Mouse (Mus musculus) left cerebral cortex, postnatal 14 days (tissue): ENCODE data around the gene Gm20518. TPM values are rescaled to one million over a fixed set of nuclear protein-coding genes. Genes with fewer than 3 reads are reported as not detected.

ENCODE experiments used
- DNase-seq, 2 experiments: peaks; one replicate each; pipeline ENCODE4 v3.0.0; 2021 to 2022; ENCODE audit warnings: low spot score in 2 of 2, mixed read lengths in 1 of 2
- intact Hi-C: fragments of 180-260 bp; cut with DNase I; formaldehyde crosslinking; loops from one replicate; pipeline ENCODE4 v1.15.1; 2025
- long read RNA-seq, 2 experiments: library from polyadenylated mRNA; stranded (forward); transcript quantifications; one replicate each; pipeline ENCODE4 v2.0.0; 2021
- total RNA-seq, 2 experiments: library from RNA; stranded (reverse); gene quantifications; 2 replicates each; pipeline ENCODE4 v1.2.3; 2021

The Gm20518 gene
- total RNA-seq: 1 to 10 TPM; 1.5 to 2.0 TPM
- long read RNA-seq, experiment 1, partial matches to known transcripts: 0 of 23 reads
- long read RNA-seq, experiment 1, other reads (novel, unspliced or antisense): 23 of 23 reads
- long read RNA-seq, experiment 2, partial matches to known transcripts: 1 of 11 reads
- long read RNA-seq, experiment 2, other reads (novel, unspliced or antisense): 10 of 11 reads

DNA sequence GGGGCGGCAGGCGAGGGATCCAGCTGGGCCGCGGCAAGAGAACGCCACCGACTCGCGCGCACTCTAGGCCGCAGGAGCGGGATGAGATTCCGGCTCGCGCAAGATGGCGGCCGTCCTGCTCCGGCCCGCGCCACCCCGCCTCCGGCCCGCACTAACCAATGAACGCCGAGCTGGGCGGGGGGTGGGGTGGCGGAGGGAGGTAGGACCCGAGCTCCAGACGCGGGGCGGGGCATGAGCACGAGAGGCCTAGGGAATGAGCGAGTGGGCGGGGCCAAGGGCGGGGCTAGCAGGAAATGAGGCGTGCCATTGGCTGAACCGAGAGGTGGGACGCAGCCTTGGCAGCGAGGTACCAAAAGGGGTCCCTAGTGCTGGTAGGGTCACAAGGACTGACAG lies at the start of gene Gm20518:
Gm20518 (minus strand) TSS at position 105 of the 393 bp plus-strand sequence.
- DNase-seq: peak; percentile 99
- intact Hi-C loops: no loop called here

DNA sequence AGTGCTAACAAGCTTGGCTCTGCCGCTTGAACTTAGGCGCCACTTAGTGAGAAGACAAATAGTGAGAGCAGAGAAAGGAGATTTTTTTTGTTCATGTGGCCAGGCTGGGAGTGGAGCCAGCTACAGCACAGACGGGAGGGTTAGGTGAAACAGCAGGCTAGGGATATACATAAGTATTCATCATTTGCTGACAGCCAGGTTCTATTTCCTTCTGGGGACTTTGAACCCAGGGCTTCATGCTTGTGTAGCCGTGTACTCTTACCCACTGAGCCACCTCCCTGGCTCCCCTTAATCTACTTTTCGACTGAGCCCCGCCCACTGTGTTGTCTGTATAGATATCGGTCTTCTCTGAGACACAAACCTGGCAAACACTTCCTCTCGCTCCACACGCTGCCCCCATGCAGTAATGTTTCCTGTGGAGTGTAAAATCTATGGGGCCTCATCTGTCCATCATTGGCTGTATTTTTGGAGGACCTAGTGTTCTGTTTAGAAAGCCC lies 47.8 kb upstream of the Gm20518 start:
- no peak for DNase-seq
- intact Hi-C loops: no loop called here

DNA sequence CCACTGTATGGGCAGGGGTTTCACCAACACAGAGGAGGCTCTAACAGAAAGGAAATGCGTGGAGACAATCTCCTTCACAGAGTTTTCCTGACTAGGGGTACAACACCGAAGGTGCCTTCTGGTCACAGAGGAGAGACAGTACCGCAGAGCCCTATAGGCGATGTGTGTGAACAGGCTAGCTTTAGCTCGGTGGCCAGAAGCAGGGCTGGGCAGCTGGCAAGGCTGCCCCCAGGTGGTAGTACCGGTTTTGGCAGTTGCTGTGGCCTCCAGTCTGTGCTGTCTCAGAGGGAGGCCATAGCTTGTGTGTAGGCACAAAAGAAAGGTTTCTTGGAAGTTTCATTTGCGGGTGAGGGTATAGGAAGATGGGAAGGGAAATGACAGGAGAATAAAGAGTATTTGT lies 47.4 kb upstream of the Gm20518 start:
- intact Hi-C loops: no loop called here

DNA sequence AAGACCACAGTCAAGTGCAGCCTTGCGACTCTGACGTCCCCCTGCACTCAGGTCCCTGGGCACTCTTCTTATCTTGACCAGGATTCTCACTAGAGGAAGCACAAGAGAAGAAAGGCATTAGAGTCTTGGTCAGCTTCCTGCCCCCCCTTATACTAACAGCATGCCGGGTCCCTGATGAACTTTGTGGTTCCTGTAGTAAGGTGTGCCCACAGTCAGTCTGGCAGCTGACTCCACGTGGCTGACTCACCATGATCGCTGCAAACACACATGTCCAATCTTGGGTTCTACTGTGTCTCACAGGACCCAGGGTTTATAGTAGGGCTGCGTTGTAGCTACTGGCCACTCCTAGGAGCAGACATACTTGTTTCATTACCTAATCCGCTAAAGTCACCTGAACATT lies 46.7 kb upstream of the Gm20518 start:
- no peak for DNase-seq
- intact Hi-C loops: no loop called here

More for the DNA sequence above, 47.4 kb upstream of the Gm20518 start:
- peak in 1 of 2 experiments; percentile 68 for DNase-seq

DNA sequence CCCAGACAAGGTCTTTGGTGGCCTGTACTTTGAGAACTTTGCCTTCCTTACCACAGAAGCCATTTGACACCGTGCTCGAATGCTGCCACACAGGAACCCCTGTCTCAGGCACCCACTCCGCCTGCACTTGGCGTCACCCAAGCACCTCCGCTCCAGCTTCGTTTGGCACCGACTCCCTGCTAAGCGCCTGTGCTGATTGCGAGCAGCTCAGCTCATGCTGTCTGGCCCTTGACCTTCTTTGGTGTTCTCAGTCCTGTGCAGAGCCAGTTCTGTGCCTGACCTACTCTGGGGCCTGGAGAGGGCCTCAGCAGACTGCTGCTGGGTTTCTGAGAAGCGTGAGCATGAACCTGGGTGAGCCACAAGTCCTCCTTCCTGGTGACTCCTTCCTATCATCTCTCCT lies 45.3 kb upstream of the Gm20518 start:
- DNase-seq: no peak
- intact Hi-C loops: no loop called here

DNA sequence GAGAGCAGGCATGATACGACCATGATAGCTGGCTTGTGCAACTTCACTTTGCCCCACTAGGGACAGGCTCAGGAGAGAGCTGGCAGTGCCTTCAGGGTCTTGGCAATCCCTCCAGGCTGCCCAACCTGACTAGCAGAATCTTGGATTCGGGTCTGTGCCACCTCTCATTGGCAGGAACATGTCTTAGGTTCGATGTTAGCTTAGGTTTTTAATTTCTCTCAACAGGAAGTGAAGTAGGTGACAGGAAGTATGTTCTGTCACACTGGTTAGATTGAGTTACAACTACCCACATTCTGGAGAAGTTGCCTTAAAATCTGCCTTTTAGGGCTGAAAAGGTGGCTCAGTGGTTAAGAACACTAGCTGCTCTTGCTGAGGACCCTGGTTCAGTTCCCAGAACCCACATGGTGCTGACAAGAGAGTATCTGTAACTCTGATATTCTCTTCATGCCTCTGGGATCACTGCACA lies 43.0 kb upstream of the Gm20518 start:
- no peak for DNase-seq
- intact Hi-C loops: loop anchor here (5.0 kb wide), 1 partner anchor 53 kb away; no protein-coding TSS in a partner anchor

DNA sequence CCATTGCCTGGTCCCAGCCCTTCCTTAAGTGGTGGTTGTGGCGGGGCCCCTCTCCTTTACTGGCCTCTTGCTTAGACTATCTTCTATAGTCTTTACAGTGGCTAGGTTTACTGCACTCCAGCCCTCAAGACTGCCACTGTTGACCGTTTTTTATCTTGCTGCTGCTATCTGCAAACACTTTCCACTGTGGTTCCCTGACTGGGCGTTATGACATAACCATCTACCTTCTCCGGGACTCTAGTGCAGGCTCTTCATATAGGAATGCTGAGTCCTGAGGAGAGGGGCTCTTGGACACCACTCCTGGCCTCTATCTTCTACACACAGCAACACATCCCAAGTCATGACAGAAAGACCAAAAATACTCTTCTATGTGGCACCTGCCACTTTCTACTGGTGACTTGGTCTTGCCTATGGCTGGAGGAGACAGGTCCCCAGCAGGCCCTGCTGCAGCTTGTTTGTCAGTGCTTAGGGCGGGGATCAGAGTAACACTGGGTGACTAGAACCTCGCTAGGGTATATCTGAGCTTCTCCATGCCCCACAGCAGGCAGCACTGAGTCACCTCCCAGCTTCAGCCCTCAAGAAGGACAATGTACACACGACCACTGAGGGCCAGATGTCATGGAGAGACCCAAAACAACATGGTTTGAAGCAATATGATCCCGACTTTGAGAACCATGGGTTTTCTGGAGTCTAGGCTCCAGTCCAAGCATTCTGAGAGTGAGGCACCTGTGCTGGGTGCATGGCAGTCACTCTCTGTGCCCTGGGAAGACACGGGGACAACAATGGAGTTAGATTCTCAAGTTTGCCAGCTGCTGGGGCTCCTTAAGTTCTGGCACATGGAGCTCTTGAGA lies 42.3 kb upstream of the Gm20518 start:
- DNase-seq: no peak
- intact Hi-C loops: loop anchor here (5.0 kb wide), 1 partner anchor 53 kb away; no protein-coding TSS in a partner anchor

DNA sequence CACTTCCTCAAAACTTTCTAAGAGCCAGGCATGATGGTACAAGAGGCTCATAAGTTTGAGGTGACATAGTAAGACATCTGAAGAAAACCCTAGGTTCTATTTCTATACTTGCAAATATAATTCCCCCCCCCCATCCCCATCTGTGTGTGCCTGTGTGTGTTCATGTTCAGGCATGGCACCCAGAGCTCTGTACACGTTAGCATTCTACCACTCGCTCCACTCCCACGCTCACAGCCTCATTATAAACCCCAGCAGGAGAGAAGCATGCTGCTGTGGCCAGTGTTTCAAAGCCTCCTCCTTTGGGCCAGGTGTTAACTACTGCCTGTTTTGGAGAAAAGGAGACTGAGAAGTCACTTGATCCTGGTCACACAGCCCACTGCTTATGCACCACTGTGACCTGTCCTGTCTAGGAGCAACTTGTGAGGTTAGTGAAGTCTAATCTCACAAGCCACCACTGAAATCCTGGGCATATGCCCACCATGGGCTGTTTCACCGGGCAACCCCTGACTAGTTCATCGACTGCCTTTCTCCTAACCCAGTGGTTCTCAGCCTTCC lies 40.5 kb upstream of the Gm20518 start:
- DNase-seq: peak in 1 of 2 experiments; percentile 85
- intact Hi-C loops: loop anchor here (5.0 kb wide), 1 partner anchor 55 kb away; no protein-coding TSS in a partner anchor

DNA sequence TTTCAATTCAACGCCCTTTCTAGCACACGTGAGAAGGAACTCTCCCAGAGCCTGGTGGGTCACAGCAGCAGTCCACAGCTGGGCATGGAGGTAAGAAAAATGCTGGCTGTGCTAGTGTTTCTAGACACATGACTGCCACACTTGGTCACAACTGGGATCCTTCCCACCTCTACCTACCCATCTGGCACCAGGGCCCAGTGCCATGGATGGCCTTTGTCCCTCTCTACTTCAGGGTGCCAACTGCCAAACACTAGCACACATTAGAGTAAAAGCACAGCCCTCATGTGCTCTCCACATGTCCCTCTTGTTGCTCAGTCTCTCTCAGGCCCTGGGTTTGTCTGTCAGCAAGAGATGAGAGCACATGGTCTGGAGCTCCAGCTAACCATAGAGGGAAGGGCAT lies 38.2 kb upstream of the Gm20518 start:
- no peak for DNase-seq
- intact Hi-C loops: loop anchor here (5.0 to 10.0 kb wide), 3 partner anchors 58 to 285 kb away; partner anchors contain the start of gene Ccdc188

DNA sequence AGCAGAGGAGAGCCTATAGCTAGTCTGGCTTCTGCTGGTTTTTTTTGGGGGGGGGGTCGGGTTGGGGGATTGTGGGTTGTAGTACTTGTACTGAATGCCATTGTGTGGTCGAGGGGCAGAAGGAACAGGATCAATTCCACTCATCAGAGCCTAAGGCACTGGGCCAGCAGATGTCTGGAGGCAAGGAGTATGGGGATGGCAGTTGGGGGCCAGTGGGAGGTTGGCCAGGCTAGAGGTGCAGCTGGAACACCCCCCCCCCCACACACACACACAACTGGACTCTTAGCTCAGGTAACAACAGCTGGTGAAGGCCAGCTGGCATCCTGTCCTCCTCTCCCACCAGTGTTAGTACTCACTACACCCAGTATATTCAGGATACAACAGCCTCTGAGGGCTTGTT lies 37.7 kb upstream of the Gm20518 start:
- DNase-seq: no peak
- intact Hi-C loops: loop anchor here (5.0 to 10.0 kb wide), 2 partner anchors 108 to 286 kb away; partner anchors contain the start of gene Ccdc188

DNA sequence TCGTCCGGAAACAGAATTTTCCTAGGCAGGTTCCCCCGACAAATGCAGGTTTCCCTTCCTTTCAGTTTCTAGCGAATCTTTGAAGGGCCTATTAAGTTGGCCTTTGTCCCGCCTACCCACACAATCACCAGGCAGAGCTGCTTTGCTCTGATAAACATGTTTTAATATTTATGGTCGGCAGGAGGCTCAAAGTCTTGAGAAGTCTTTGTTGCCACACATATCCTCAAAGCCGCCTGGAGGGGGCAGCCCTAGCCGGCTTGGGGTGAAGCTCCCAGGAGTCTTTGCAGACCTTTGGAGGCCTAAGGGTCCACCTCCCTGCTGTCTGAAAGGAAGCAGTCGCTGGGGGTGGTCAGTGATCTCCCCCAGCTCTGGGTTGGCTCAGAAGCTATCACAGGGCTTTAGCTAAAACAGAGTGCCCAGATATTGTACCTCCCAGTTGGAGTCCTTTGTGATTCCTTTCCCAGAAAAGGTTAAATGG lies 37.2 kb upstream of the Gm20518 start:
- DNase-seq: peak; percentile 59 to 74
- intact Hi-C loops: loop anchor here (5.0 to 10.0 kb wide), 2 partner anchors 109 to 286 kb away; partner anchors contain the start of gene Ccdc188

DNA sequence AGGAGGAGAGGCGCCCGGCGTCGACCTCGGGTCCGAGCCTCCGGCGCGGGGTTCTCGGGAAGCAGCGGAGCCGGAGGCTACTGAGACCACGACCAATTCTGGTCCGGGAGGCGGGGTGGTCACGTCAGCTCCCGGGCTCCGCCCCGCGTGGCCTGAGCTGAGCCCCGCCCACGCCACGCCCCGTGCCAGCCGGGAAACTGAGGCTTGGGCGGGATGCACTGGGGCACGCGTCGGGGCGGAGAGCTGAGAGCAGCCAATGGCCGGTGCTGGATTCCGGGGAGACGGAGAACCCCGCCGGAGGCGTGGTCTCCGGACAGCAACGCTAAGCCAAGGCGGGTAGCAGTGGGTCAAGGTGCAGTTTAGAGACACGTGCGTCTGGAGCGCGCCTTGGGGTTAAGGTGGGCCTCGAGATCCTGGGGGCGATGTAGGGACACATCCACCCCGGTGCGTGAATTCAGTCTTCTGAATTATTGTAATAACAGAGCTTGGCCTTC lies 36.7 kb upstream of the Gm20518 start, which contains the start of gene Slc25a1:
Slc25a1 (minus strand) TSS at position 133 of the 494 bp plus-strand sequence.
- intact Hi-C loops: loop anchor here (5.0 to 10.0 kb wide), 2 partner anchors 109 to 287 kb away; partner anchors contain the start of gene Ccdc188
- peak; percentile 65 to 83 for DNase-seq

DNA sequence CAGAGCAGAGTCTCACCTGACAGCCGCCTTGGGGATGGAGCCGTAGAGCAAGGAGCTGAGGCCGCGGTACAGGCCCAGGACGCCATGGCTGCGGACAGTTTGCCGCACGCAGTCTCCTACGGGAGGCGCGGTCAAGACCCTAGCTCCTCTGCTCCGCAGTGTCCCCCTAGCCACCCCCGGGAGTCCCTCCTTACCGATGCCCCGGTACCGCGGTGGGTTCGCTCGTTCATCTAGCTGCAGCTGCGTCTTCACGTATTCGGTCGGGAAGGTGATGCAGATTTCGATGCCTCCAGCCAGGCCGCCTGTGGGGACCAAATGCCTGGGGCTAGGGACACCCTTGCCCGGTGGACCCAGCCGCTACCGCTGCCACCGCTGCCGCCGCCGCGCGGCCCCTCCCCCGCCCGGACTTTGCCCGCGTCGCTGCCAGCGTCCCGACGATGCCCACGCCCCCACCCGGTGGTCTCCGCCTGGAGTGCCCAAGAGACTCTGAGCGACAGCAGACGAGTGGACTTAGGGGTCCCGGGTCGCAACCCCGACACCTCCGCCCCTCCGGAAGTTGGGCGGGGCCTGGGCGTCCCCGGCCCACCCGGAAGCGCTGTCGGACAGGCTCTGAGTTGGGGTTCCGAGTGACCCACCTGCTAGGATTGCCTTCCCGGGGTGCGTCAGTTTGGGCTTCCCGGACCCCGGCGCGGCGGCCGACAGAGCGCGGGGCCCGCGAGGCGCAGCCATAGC lies 36.0 kb upstream of the Gm20518 start:
- DNase-seq: no peak

DNA sequence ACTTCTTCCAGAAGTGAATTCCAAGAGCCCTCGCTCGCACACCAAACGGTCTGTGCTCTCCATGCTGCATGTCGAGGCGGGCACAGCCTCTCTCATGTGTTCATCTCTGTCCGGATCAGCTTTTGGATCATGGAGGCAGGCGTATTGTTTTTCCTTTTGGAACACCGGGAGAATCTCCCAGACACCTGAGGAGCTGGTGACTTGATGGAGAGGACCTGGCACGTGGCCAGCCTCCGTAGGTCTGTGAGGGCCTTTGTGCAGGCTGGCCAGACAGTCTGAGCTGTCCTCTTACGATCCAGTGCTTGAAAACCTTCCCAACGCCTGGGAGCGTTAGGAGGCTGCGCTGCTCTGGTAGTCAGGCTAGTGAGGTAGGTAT lies 30.7 kb upstream of the Gm20518 start:
- DNase-seq: peak in 1 of 2 experiments; percentile 51
- intact Hi-C loops: loop anchor here (10.0 kb wide), 1 partner anchor 293 kb away; the partner anchor contains the start of gene Ccdc188

More for the DNA sequence above, 36.0 kb upstream of the Gm20518 start:
- intact Hi-C loops: loop anchor here (5.0 to 10.0 kb wide), 2 partner anchors 110 to 287 kb away; partner anchors contain the start of gene Ccdc188

DNA sequence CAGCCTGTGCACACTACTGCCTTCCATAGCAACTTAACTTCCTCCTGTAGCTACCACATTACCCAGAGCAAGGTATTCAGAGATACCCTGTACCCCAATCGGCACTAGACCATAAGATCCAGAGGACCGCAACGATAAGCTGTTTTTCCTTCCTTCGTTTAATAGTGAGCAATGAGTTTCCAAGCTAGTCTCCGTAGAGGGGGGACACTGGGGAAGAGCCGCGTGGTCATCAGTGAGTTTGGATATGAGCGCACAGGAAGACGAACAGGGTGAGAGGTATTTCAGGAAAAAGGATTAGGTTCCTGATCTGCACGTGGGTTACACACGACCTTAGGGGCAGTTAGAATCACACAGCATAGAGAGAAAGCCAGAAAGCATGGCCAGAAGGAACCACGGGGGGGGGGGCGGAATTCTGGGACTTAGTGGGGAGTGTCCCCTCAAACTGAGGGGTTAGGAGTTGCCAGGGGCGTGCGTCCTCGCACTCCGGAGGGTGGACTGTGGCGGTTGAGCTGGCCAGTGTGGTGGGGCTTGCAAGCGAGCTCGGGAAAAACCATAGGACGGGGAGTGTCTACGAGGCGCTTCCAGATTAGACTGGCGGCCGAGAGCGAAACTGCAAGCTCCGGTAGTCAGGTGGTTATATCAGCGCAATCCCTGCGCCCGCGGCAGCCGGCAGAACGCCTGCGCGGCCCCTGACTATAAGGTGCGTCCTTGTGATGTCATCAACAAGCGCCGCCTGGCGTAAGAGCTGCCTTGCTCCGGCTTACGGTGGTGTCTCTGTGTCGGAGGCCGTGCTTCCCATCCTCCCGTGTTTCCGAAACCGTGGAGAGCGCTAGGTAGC lies 30.1 kb upstream of the Gm20518 start:
- intact Hi-C loops: loop anchor here (10.0 kb wide), 1 partner anchor 293 kb away; the partner anchor contains the start of gene Ccdc188
- peak; percentile 98 for DNase-seq

DNA sequence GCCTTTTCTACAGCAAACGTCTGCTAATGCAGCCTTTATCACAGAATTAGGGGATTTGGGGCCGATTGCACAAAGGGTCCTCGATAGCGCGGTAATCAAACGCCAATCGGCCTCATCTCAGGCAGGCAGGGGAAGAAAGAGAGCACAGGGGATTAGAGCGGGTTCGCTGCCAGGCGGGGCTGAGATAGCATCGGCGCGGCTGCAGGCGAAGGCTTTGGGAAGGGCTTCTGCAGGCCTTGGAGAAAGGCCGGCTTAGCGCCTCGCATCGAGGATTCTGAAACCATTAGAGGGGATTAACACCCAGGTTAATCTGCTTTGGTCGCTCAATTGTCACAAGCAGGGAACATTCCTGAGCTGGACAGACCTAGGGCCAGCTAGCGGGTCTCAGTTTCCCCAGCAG lies 29.1 kb upstream of the Gm20518 start:
- DNase-seq: no peak
- intact Hi-C loops: loop anchor here (10.0 kb wide), 1 partner anchor 294 kb away; the partner anchor contains the start of gene Ccdc188
